Mouse (Mus musculus) heart, adult 8-10 months (tissue): ENCODE measurements around the gene Gabrp. TPM values are rescaled to one million over a fixed set of nuclear protein-coding genes. Genes with fewer than 3 reads are reported as not detected.

Source experiments
- DNase-seq: peaks from one replicate; pipeline ENCODE4 v3.0.0; 2022; ENCODE audit warnings: low spot score
- total RNA-seq, 4 experiments: library from RNA; stranded (reverse); gene quantifications; 2 replicates each; pipeline ENCODE4 v1.2.4; 2022

Gabrp gene
- total RNA-seq, result under 1 TPM in 1 of 4 experiments, not detected in 3; 0.23 TPM

DNA sequence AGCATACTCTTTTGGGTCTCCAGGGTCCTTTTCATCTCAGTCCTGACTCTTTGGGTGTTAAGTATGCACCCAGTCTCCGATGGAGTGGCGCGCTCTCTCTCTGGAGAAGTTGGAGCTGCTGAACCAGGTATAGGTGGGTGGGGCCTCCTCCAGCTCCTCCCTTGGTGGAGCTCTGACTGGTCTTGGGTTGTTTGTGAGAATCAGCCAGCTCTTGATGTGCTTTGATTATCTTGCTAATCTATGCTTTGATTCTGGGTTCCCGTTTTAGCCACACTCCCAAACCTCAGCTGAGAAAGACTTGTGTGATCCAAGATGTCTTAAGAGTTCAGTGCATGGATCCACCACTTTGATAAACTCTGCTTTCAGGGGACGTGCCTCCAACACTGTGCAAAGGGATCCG lies at the start of gene Gabrp:
Gene Gabrp (minus strand): TSS at position 101 of the 400 bp plus-strand sequence.
- no peak for DNase-seq

DNA sequence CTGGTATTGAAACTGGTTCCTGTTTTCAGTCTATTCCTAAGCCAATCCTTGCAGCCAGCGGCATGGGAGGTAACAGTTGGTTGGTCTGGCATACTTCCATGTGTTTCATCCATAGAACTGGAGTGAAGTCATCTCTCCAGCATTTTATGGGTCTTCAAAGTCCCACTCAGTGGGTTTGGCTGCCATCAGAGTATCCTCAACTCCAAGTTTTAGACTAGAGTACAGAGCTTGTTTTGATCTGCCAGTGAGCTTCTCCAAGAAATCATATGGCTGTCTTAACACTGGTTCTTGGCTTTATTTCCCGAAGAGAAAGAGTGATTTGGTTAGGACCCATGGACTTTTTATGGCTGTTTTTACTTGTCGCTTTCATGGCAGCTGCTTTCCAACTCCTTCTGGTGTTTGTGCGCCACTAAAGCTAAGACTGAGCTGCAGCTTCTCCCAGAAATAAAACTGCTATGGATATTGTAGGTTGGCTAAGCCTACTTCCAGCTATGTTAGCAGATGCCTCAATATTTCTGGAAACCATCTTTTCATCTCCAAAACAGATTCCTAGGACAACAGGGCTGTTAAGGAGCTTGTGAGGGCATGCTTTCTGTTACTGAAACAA lies 48.5 kb upstream of the Gabrp start:
- no peak for DNase-seq

DNA sequence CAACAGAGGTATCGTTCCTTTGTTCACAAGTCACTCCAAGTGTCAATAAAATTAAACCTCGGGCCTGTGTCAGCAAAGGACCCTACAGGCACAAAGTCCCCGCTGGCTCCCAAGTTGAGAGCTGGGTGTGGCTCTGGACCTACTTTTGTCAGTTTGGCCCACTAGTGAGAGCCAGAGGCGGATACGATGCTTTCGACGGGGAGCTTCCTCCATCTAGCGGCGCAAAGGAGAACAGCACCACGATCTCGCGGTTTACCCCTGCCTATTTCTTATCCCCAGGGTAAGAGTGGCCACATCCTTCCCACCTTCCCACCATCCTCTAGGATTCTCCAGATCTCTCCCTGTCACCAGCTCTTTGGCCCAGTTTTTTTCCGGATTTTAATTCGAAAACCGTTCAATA lies 35.5 kb upstream of the Gabrp start:
- DNase-seq, result peak; percentile 59

GRCm38 (mm10) chr11:33607784-33608183 lies 29.0 kb upstream of the Gabrp start:
- DNase-seq, result no peak

DNA sequence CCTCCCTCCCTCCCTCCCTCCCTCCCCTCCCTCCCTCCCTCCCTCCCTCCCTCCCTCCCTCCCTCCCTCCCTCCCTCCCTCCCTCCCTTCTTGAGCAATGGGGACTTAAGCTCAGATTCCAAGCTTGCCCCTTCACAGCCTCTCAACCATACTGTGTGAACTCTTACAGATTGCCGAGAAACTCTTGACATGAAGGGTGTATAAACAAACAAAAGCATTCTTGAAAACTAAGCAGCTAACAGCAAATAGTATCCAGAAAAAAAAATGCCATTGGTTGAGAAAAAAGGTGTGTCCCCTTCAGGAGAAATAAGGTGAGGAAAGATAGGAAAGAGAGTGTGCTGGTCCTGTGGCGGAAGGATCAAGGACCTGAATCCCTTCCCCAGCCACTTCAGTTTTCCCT lies 24.4 kb upstream of the Gabrp start:
- DNase-seq, result no peak

DNA sequence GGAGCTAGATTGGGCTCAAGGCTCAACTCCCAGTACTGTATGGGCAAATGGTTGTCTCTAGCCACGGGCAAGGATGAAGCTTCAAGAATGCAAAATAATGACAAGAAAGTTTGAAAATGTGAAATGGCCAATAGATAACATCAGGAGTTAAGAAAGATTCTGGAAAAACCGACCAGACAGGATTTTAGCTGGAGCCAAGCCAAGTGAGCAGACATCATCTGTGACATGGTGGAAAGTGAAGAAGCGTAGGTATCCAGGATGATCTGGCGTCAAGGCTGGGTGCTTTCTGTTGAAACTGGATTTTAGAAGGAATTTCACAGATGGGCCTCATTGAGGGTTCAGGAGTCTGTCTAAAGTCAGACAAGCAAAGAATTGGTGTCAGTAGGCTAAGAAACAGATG lies 20.2 kb upstream of the Gabrp start, which contains the start of gene D130052B06Rik:
Gene D130052B06Rik (plus strand): TSS at position 317 of the 400 bp plus-strand sequence.
- DNase-seq, result no peak

DNA sequence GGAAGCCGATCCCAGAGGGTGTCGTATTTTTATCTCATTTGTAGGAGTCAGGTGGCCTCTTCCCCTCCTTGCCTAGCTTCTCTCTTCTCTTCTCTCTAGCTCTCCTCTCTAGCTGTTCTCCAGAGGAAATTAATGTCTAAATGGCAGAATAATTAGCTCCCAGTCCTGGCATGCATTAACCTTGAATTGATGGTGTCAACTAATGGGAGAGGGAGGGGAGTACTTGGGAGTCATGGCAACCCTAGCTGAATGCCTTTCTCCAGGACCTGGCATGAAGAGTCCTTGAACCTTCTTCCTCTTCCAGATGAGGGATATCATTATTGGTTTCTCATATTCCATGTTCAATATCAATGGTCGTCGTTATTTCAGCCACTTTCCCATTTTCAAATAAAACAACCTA lies 17.9 kb upstream of the Gabrp start:
- DNase-seq, result no peak

GRCm38 (mm10) chr11:33592826-33593225 lies 14.1 kb upstream of the Gabrp start:
- DNase-seq, result no peak

DNA sequence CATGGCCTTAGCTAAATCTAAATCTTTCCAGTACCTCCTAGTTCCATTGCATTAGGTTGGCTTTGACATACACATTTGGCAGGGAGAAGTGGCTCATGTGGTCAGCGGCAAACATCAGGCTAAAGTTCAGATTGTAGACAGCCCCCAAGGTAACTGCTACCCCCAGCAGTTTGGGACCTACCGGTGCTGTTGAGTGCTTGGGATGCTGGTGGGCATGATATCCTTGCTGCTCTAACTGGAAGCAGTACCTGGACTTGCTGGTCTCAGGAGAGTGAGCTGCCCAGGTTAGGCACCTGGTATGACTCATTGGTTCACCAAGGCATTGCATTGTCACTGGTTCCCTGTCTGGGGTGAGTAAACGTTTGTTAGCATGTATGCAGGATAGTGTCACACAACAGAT lies 12.0 kb upstream of the Gabrp start:
- no peak for DNase-seq

- no peak for DNase-seq
These were observed 7.9 kb upstream of the Gabrp start for GRCm38 (mm10) chr11:33586614-33587013.

- DNase-seq, result no peak
These were observed 862 bp upstream of the Gabrp start for GRCm38 (mm10) chr11:33579621-33580020.

DNA sequence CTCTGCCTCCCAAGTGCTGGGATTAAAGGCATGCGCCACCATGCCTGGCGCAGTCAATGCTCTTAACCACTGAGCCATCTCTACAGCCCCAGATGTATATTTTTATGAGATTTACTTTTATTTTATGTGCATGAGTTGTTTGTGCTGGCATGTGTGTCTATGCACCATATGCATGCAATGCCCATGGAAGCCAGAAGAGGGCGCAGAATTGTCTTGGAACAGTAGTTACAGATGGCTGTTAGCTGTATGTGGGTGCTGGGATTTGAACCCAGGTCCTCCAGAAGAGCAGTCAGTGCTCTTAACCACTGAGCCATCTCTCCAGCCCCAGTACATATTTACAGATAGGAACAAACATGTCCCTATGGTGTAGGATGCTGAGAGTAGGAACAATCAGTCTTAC lies 3.8 kb downstream of the Gabrp start:
- DNase-seq, result no peak

GRCm38 (mm10) chr11:33570413-33570812 lies 8.3 kb downstream of the Gabrp start:
- no peak for DNase-seq

DNA sequence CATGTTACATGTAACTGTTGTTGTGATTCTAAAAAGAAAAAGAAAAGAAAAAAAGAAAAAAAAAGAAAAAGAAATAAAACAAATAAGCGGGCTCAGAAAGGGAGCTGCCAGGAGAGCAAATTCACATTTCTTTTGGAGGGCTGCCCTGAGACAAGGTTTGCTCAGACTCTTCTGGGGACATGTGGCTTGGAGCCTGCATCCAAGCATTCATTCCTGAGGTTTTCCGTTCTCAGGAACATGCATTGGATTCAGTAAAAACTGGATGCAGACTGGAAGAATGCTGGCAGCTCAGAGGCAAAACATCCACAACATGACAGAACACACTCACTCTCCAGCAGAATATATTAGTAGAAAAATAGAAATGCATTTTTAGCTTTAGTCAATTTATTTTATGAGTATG lies 14.8 kb downstream of the Gabrp start:
- DNase-seq, result no peak

DNA sequence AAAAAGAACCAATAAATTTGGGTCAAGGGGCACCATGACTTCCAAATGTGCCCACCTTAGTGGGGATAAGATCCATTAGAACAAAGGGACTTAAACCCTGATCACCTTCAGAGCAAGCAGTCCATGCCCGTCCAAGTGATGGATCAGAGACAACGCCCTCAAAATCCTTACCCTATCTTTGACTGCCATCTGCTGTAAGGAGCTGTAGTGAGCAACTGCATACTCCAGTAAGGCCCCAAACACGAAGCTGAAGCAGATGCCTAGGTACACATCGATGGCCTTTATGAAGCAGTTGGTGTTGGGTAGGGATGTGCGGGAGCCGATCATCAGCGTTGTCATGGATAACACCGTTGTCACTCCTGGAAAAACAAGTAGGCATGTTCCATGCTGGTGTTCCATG lies 24.6 kb downstream of the Gabrp start:
- DNase-seq, result no peak

GRCm38 (mm10) chr11:33550861-33551560 lies 27.7 kb downstream of the Gabrp start:
- DNase-seq, result no peak

DNA sequence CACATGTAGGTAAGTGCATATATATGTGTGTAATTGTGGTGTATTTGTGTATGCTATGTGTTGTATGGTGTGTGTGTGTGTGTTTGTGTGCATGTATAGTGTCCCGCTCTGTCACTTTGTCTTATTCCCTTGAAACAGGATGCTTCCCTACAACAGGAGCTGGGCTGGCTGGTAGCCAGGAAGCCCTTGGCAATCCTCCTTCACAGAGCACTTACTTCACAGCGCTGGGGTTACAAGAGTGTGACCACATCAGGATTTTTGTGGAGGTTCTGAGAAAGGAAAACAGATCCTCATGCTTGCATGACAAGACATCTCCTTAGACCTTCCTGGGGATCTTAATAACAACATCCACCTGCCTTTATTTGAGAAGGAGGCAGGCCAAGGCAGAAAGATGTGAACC lies 31.4 kb downstream of the Gabrp start:
- no peak for DNase-seq

- no peak for DNase-seq
These were observed 33.8 kb downstream of the Gabrp start for GRCm38 (mm10) chr11:33544945-33545344.

DNA sequence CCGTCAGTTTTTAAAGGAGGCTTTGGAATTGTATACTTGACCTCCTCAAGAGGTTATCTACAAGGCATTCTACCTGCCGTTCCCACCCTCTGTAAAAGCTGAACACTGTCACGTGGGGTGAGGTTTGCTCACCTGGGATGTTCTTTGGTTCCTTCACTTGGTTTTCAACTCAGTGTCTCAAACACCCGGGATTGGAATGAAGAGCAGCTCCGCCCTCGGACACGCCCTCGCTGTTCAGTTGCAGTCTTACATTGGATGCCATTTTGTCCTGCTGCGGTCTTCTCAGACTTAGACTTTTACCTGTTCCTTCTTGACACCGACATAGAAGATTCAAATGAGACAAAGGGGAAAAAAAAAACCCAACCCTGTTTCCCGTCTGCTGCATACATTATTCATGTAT lies 34.6 kb downstream of the Gabrp start:
- DNase-seq, result no peak

- DNase-seq, result no peak
These were observed 41.2 kb downstream of the Gabrp start for GRCm38 (mm10) chr11:33537390-33538125.

- no peak for DNase-seq
These were observed 42.1 kb downstream of the Gabrp start for GRCm38 (mm10) chr11:33536636-33537035.

DNA sequence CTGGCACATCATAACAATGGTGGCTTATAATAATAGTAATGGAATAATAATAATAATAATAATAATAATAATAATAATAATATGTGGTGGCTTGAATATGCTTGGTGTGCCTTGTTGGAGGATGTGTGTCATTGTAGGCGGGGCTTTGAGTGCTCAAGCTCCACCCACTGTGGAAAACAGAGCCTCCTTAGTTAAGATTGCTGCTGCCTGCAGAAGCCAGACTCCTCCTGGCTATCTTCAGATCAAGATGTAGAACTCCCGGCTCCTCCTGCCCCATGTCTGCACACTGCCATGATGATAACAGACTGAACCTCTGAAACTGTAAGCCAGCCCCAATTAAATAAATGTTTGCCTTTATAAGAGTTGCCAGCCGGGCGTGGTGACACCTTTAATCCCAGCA lies 44.2 kb downstream of the Gabrp start:
- no peak for DNase-seq

- DNase-seq, result no peak
These were observed 45.2 kb downstream of the Gabrp start for GRCm38 (mm10) chr11:33533577-33533976.
